Mouse (Mus musculus) testis, adult 2 months (tissue): ENCODE data around the gene Vax2. TPM values are rescaled to one million over a fixed set of nuclear protein-coding genes. Genes with fewer than 3 reads are reported as not detected.

Source experiments
- H3K27ac ChIP-seq: fragments of 200-500 bp; 2 replicates; pipeline ENCODE4 v1.5.1; 2012; ENCODE audit warnings: low read depth, low read length; ENCODE audit not compliant: control insufficient read depth, insufficient read depth
- H3K27me3 ChIP-seq: fragments of 200-500 bp; 2 replicates; pipeline ENCODE4 v1.6.1; 2012; ENCODE audit warnings: mild to moderate bottlenecking, low read length, moderate library complexity; ENCODE audit not compliant: control insufficient read depth, insufficient read depth
- H3K36me3 ChIP-seq: fragments of 200-500 bp; 2 replicates; pipeline ENCODE4 v1.6.1; 2012; ENCODE audit warnings: mild to moderate bottlenecking, low read length; ENCODE audit not compliant: control insufficient read depth, insufficient read depth
- H3K4me1 ChIP-seq: fragments of 200-500 bp; 2 replicates; pipeline ENCODE4 v1.6.1; 2012; ENCODE audit warnings: low read length; ENCODE audit not compliant: control insufficient read depth, insufficient read depth
- H3K4me3 ChIP-seq: fragments of 200-500 bp; 2 replicates; pipeline ENCODE4 v1.5.1; 2012; ENCODE audit warnings: low read depth, mild to moderate bottlenecking, low read length, moderate library complexity, mixed read lengths; ENCODE audit not compliant: control insufficient read depth
- CTCF ChIP-seq: fragments of 200-500 bp; IDR thresholded peaks from 2 replicates; pipeline ENCODE4 v1.5.1; 2012; ENCODE audit warnings: low read depth, mild to moderate bottlenecking, inconsistent platforms, low read length, moderate library complexity; ENCODE audit not compliant: control insufficient read depth, insufficient read depth, insufficient replicate concordance
- POLR2A ChIP-seq: fragments of 200-500 bp; IDR thresholded peaks from 2 replicates; pipeline ENCODE4 v1.6.1; 2012; ENCODE audit warnings: low read depth, mild to moderate bottlenecking, inconsistent platforms, low read length, moderate library complexity; ENCODE audit not compliant: control insufficient read depth
- polyA plus RNA-seq: library from polyadenylated mRNA; depleted of rRNA; stranded (reverse); fragments of >200 nt; gene quantifications from 2 replicates; pipeline ENCODE4 v1.2.3, GENCODE M21; 2012; rRNA removed

Vax2 gene
- 2.1 TPM in 2 replicates for polyA plus RNA-seq

DNA sequence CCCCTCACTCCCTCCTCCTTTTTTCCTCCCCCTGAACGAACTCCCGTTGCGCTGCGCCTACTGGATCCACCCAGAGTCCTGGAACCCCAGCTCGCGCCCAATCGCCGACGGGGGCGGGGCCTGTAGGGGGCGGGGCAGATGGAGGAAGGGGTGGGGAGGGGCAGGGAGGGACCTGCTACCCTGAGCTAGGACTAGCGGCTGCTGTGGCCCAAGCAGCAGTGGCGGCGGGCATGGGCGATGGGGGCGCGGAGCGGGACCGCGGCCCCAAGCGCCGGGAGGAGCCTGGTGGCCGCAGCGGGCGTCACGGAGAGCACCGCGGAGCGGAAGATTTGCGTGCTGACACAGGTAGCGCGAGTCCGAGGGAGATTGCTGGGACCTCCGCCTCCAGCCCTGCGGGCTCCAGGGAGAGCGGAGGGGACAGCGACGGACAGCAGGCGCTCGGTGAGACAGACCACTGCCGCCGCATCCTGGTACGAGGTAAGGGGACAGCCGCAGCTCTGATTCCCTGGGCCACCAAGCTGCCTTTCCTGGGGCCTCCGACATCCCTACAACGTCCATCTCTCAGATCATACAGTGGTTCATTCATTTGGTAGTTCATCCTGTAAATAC, at the start of gene Vax2:
TSS of gene Vax2 (plus strand) at position 198 of the 609 bp plus-strand sequence.
- Histone ChIP-seq H3K4me1 (peaks cover 35% of the 10 kb centered on the region), H3K27me3 (no peaks in the 10 kb centered on the region), H3K4me3 (peak within 1 kb of the TSS; percentile 84), H3K27ac (no peak within 1 kb of the TSS), H3K36me3 (no peaks in the 10 kb centered on the region)
- TF ChIP-seq CTCF, result no peak
- no peak for TF ChIP-seq POLR2A

- no peak for TF ChIP-seq POLR2A
- no peak for TF ChIP-seq CTCF
- no peak overlapping the region for H3K27ac ChIP-seq
- no peaks in the 10 kb centered on the region for H3K27me3 ChIP-seq
- no peaks in the 10 kb centered on the region for H3K4me1 ChIP-seq
- H3K4me3 ChIP-seq, result no peak overlapping the region
- H3K36me3 ChIP-seq, result no peaks in the 10 kb centered on the region
These were observed 46.1 kb upstream of the Vax2 start for GRCm38 (mm10) chr6:83665009-83665408.

- TF ChIP-seq POLR2A (no peak), CTCF (peak; percentile 40; the same call in 1 of the 2 replicates)
- Histone ChIP-seq H3K27me3 (no peaks in the 10 kb centered on the region), H3K36me3 (no peaks in the 10 kb centered on the region), H3K4me1 (no peaks in the 10 kb centered on the region), H3K27ac (no peak overlapping the region), H3K4me3 (no peak overlapping the region)
These were observed 37.7 kb upstream of the Vax2 start for GRCm38 (mm10) chr6:83673395-83673794.

DNA sequence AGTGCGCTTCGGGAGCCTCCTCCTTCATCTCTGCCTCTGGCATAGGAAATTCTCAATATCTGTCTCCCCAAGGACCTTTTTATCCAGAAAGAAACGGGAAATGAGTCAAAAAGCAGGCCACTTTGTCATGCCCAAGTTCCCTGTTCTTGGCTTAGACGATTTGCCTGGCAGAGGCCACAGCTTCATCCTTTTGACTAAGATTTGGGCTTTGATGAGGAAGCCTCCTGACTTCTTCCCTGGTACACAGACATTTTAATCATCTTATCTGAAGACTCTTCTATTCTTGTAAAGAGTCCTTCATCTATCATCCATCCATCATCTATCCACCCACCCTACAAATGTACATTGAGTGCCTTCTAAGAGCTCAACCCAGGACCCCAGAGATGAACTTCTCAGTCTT, 33.3 kb upstream of the Vax2 start, which contains the start of gene Cd207:
TSS of gene Cd207 (minus strand) at position 101 of the 400 bp plus-strand sequence.
- Histone ChIP-seq H3K27ac (no peak within 1 kb of the TSS), H3K36me3 (no peaks in the 10 kb centered on the region), H3K27me3 (no peaks in the 10 kb centered on the region), H3K4me1 (no peaks in the 10 kb centered on the region), H3K4me3 (no peak within 1 kb of the TSS)
- TF ChIP-seq CTCF (no peak), POLR2A (no peak)

- Histone ChIP-seq H3K36me3 (no peaks in the 10 kb centered on the region), H3K27ac (no peak overlapping the region), H3K4me3 (no peak overlapping the region), H3K27me3 (no peaks in the 10 kb centered on the region), H3K4me1 (peaks cover 9% of the 10 kb centered on the region)
- no peak for TF ChIP-seq CTCF
- TF ChIP-seq POLR2A, result no peak
These were observed 21.7 kb upstream of the Vax2 start for GRCm38 (mm10) chr6:83689374-83689773.

DNA sequence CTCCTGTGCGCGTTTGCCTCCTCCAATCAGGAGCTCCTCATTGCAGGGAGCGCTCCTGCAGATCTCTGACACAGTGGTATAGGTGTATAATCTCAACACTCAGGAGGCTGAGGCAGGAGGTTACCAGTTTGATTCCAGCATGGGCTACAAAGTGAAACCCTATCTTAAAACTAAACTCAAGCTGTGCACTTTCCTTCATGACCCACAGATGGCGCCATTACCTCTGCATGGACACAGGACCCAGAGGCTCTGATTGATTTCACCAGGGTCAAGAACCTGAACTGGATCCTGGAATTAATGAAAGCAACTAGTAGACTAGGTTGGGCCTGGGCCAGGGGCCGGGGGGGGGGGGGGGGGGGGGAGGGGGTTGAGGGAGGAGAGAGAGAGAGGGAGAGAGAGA, 20.8 kb upstream of the Vax2 start:
- Histone ChIP-seq H3K27ac (no peak overlapping the region), H3K36me3 (no peaks in the 10 kb centered on the region), H3K4me3 (no peak overlapping the region), H3K4me1 (peaks cover 9% of the 10 kb centered on the region), H3K27me3 (no peaks in the 10 kb centered on the region)
- TF ChIP-seq POLR2A (no peak), CTCF (peak; percentile 30; the same call in 1 of the 2 replicates)

DNA sequence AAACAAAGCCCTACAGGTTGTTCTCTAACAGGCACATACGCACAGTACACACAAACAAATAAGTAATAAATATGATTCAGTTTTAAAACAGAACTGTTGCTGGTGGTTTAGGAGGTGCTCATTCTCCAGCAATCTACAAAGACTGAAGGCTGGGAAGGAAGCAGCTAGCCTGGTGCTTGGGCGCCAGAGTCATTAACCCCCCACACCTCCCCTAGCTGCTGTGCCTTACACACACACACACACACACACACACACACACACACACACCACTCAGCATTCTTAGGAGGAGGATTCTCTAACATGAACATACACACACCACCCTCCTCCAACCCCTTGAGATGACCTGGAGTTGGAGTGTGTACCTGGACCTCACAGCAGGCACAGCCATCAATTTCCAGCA, 20.1 kb upstream of the Vax2 start:
- no peaks in the 10 kb centered on the region for H3K27me3 ChIP-seq
- no peak overlapping the region for H3K27ac ChIP-seq
- H3K4me3 ChIP-seq, result no peak overlapping the region
- H3K4me1 ChIP-seq, result peaks cover 9% of the 10 kb centered on the region
- no peaks in the 10 kb centered on the region for H3K36me3 ChIP-seq
- TF ChIP-seq POLR2A (no peak), CTCF (no peak)
